Mouse (Mus musculus): ENCODE measurements around the gene Heatr5a.

Heatr5a gene

GRCm38 (mm10) chr12:51882606-51883296 is 88.4 kb downstream of the Heatr5a start:
- DNase-seq, result peak; percentile 79

- no peak for DNase-seq
Observed at GRCm38 (mm10) chr12:51881775-51882174, 89.3 kb downstream of the Heatr5a start.

GRCm38 (mm10) chr12:51871446-51872144 is 99.5 kb downstream of the Heatr5a start:
- DNase-seq, result no peak

GRCm38 (mm10) chr12:51869511-51869910 is 101.6 kb downstream of the Heatr5a start:
- no peak for DNase-seq

DNA sequence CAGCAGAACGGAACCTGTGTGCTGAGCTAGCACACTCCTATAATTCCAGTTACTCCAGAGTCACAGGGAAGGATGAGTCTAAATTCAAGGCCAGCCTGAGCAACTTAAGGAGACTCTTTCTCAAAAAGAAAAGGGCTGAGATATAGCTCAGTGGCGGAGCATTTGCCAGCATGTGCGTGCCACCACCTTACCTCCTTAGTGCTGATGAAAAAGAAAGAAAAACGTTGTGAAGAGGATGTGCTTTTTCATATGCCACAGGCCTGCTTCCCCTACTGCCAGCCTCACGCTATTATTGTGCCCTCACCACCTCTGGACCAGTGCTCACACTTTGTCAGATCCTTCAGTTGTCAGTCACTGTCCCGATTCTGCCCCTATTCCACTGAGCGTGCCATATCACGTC is 104.0 kb downstream of the Heatr5a start:
- no peak for DNase-seq

DNA sequence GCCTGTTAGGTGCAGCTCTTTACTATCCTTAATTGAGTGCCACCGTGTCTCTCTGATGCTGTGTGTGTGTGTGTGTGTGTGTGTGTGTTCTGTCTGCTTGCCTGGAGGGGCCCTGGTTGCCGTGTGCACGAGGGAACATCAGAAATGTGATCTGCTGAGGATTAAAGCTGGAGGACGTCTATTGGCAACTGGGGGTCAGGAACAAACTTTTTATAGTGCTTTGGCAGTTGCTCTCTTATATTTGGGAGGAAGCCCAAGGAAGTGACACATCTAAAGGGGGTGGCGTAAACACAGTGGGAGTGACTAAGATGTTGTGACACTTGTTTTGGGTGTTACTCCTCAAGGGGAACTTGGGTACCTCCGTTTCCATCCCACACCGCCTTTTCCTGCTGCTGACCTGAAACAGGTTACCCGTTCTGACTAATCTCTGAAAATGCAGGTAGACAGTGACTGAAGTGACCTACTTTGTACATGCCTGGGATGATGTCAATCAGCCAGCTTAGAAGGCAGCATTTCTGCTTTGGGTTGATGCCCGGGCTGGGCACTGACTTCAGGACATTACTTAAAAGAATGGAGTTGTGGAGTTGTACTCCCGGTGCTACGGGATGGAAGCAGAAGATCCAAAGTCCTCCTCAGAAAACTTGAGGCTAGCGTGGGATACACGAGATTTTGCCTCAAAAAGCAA is 104.8 kb downstream of the Heatr5a start:
- peak; percentile 79 for DNase-seq

- peak; percentile 59 for DNase-seq
Observed at GRCm38 (mm10) chr12:51865790-51866179, 105.3 kb downstream of the Heatr5a start.

GRCm38 (mm10) chr12:51865061-51865789 is 105.9 kb downstream of the Heatr5a start:
- no peak for DNase-seq

GRCm38 (mm10) chr12:51863116-51864002 is 107.8 kb downstream of the Heatr5a start:
- DNase-seq, result no peak

DNA sequence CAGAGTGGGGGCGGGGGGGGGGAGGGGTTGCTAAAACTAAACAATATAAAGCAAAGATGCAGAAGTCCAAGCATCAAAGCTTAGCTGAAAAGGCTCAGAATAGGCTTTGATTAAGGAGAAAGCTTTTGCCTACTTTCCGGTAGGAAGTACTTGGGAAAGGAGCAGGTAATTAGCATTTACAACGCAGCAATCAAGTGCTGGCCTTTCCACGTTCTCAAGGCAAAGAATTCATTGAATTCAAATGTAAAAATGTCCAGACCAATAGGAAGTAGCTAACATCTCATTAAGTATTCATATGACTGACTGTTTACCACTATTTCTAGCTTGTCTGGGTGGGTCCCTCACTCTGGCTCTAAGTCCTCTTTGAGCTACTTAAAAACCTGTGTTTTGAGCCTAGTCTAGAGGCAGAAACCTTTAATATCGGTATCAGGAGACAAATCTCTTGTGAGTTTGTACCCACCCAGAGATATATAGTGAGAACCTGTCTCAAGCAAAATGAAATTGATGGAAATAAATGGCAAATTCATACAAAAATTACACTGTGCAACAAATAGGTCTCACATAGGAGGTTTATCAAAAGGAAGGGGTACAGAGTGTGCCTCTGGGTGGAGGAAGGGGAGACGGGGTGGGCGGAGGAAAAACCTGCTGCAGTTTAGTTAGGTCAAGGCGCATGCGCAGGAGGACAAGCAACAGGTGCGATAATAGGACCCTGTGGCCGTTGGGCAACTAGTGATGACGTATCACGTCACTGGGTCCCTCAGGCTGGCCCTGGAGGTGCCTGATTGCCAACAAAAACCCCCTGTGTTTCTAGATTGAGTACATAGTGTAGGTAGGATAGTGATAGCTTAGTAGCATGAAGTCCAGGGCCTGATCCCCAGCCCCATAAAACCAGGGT is 112.7 kb downstream of the Heatr5a start:
- no peak for DNase-seq

GRCm38 (mm10) chr12:51856768-51857295 is 114.3 kb downstream of the Heatr5a start:
- DNase-seq, result no peak

- DNase-seq, result no peak
Observed at GRCm38 (mm10) chr12:51855872-51856271, 115.2 kb downstream of the Heatr5a start.

DNA sequence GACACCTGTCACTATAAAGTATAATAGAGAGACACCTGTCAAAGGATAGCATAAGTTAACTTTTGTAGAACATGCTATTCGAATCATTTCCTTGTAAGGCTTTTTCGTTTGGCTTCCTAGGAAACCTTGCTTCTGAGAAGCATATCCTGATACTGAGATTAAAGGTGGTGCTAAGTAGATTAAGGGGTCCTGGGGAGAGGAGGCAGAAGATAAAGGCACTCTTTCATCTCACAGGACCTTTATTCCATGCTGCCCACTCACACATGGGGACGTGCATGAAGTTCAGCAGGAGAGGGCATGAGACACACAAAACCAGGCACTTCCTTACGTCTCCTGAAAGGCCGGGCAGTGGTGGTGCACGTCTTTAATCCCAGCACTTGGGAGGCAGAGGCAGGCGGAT is 115.7 kb downstream of the Heatr5a start:
- DNase-seq, result no peak

- no peak for DNase-seq
Observed at GRCm38 (mm10) chr12:51851617-51852016, 119.5 kb downstream of the Heatr5a start.

DNA sequence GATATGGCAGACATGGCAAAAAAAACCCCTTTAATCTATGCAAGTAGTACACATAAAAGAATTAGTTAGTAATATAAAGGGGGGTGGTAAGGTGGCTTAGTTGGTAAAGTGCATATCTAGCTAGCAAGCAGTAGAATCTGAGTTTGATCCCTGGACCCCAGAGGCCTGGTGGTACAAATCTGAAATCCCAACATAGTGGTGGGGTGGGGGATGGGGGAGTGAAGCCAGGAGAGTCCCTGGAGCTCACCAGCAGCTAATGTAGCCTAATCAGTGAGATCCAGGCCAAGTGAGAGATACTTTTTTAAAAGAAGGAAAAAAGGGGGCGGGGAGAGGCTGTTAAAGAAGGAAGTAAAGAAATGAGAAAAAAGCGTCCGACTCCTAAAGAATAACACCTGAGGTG is 120.0 kb downstream of the Heatr5a start:
- no peak for DNase-seq

GRCm38 (mm10) chr12:51850339-51850738 is 120.8 kb downstream of the Heatr5a start:
- DNase-seq, result no peak

DNA sequence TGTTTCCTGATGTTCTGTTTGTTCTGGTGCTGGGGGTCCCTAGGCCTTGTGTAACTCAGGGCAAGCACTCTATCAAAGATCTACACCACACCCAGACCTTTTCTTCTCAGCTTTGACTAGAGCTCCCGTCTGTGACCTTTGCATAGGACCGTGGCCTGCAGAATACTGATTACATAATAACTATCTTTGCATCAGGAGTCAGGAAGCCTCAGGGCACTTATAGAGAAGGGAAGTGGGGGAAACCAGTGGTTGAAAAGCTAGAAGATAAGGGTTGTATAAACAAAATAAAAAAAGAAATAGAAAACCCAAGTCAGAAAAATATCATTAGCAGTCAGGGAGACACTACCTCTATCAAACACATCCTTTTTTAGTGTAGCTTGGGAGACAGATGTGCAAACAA is 121.2 kb downstream of the Heatr5a start:
- no peak for DNase-seq

GRCm38 (mm10) chr12:51847953-51848680 is 123.0 kb downstream of the Heatr5a start:
- peak; percentile 69 for DNase-seq

DNA sequence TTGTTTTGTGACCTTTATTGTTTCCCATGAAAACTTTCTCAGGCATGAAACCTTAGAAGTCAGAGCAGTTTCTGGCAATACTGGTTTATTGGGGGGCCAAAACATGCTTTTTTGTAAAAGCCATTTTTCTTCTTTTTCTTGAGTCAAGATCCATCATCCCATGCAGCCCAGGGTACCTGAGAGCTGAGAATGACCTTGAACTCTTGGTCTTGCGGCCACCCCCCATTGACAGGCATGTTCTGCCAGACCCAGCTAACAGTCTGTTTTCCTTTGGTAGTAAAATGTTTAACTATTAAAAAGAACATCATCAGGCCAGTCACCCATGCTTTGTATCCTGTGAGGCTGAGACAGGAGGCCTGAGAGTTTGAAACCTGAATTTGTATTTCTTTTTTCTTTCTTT is 125.9 kb downstream of the Heatr5a start:
- no peak for DNase-seq

- DNase-seq, result peak; percentile 96
Observed at GRCm38 (mm10) chr12:51844771-51845256, 126.3 kb downstream of the Heatr5a start.
